Mouse (Mus musculus) midbrain, embryonic 12.5 days (tissue): Measurements from ENCODE around the gene Wnt5b. TPM values are rescaled to one million over a fixed set of nuclear protein-coding genes. Genes with fewer than 3 reads are reported as not detected.

Experiments used
- ATAC-seq: fragments of 200-750 bp; cut with Nextera tagmentation; 2 replicates; pipeline ENCODE4 v1.8.0; 2017; ENCODE audit warnings: low read depth, moderate TSS enrichment, moderate library complexity; ENCODE audit not compliant: low FRiP score
- H3K27ac ChIP-seq: fragments of 300-500 bp; sonication (generic); replicated peaks from 2 replicates; pipeline ENCODE4 v1.5.1; 2016; ENCODE audit warnings: mild to moderate bottlenecking
- H3K27me3 ChIP-seq: fragments of 300-500 bp; sonication (generic); 2 replicates; pipeline ENCODE4 v1.6.1; 2016; ENCODE audit warnings: mild to moderate bottlenecking
- H3K36me3 ChIP-seq: fragments of 300-500 bp; sonication (generic); 2 replicates; pipeline ENCODE4 v1.6.1; 2016
- H3K4me1 ChIP-seq: fragments of 300-500 bp; sonication (generic); 2 replicates; pipeline ENCODE4 v1.6.1; 2016
- H3K4me2 ChIP-seq: fragments of 300-500 bp; sonication (generic); replicated peaks from 2 replicates; pipeline ENCODE4 v1.6.1; 2016; ENCODE audit warnings: mild to moderate bottlenecking, moderate library complexity
- H3K4me3 ChIP-seq: fragments of 300-500 bp; sonication (generic); 2 replicates; pipeline ENCODE4 v1.5.1; 2016; ENCODE audit warnings: mild to moderate bottlenecking
- H3K9ac ChIP-seq: fragments of 300-500 bp; sonication (generic); replicated peaks from 2 replicates; pipeline ENCODE4 v1.6.1; 2016; ENCODE audit warnings: mild to moderate bottlenecking, moderate library complexity
- H3K9me3 ChIP-seq: fragments of 300-500 bp; sonication (generic); 2 replicates; pipeline ENCODE4 v1.6.1; 2016; ENCODE audit warnings: mild to moderate bottlenecking
- WGBS: fragments of 180-500 bp; shearing (Covaris S2); methylation state at CpG from one replicate; pipeline ENCODE4 v1.1.7; 2016; 5-methylcytosine and 5-hydroxymethylcytosine counted together
- polyA plus RNA-seq: library from polyadenylated mRNA; unstranded; fragments of >200 nt; fragmentation: Nextera tagmentation; extraction: Ambion mirVana; gene quantifications from 2 replicates; pipeline ENCODE4 v1.2.1, GENCODE M21; 2016

Wnt5b gene
- polyA plus RNA-seq, 1 experiment from 2014 or later: 10.6 TPM

- H3K36me3 ChIP-seq: 0 out of 2 replicates have a peak, but pooled peaks cover 4% of the 10 kb centered on the region
- H3K27me3 ChIP-seq: no peaks in the 10 kb centered on the region
- no peak overlapping the region for H3K4me3 ChIP-seq
- no peak for ATAC-seq
- no peak overlapping the region for H3K9ac ChIP-seq
- H3K9me3 ChIP-seq: no peaks in the 10 kb centered on the region
- no peak overlapping the region for H3K27ac ChIP-seq
- no peaks in the 10 kb centered on the region for H3K4me1 ChIP-seq
- H3K4me2 ChIP-seq: no peak overlapping the region
- WGBS: 92% methylated on average over 23 of the region's 23 CpGs
Observed at GRCm38 (mm10) chr6:119565451-119566379, 21.6 kb upstream of the Wnt5b start.

DNA sequence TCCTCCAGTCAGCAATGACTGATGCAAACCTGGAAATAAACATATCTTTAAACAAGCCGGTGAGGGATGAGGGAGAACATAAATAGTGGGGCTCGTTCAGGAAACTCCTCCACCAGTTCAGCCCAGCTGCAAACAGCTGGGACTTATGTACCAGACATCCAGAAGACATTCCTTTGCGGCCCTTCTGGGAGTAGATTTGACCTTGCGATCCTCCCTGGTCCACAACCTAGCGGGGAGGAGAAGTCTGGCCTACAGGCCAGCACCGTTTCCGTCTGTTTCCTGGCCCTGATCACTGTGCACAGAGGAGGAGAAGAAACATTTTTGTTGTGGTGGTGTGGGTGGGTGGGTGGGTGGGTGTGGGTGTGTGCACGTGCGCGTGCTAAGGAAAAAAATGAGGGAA is 18.4 kb upstream of the Wnt5b start:
- no peak overlapping the region for H3K27ac ChIP-seq
- H3K27me3 ChIP-seq: no peaks in the 10 kb centered on the region
- no peaks in the 10 kb centered on the region for H3K36me3 ChIP-seq
- 81% methylated on average over 10 of the region's 10 CpGs for WGBS
- H3K4me3 ChIP-seq: no peak overlapping the region
- H3K9ac ChIP-seq: no peak overlapping the region
- H3K4me1 ChIP-seq: no peaks in the 10 kb centered on the region
- H3K9me3 ChIP-seq: no peaks in the 10 kb centered on the region
- ATAC-seq: no peak
- no peak overlapping the region for H3K4me2 ChIP-seq

GRCm38 (mm10) chr6:119558855-119559254 is 14.7 kb upstream of the Wnt5b start:
- H3K4me2 ChIP-seq: no peak overlapping the region

DNA sequence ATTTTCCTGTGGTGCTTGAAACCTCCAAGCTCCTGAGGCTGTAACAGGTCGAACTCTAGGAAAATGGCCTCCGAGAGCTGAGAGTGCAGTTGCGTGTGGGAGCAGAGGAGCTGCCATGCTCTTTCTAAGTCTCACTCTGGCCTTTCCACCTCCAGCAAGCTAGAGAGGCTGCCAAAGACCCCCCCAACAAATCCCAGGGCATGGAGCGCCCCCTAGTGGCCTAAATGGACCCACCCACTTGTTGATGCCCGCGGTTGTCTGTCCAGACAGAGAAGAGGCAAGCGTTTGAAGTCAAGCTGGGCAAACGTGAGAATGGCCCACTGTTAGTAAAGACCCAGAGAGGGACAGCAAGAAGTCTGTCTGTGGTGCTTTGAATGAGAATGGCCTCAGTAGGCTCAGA is 10.3 kb upstream of the Wnt5b start:
- no peak overlapping the region for H3K27ac ChIP-seq
- 69% methylated on average over 8 of the region's 8 CpGs for WGBS
- no peaks in the 10 kb centered on the region for H3K4me1 ChIP-seq
- no peaks in the 10 kb centered on the region for H3K9me3 ChIP-seq
- H3K4me2 ChIP-seq: no peak overlapping the region
- H3K9ac ChIP-seq: no peak overlapping the region
- no peaks in the 10 kb centered on the region for H3K27me3 ChIP-seq
- H3K36me3 ChIP-seq: no peaks in the 10 kb centered on the region
- no peak for ATAC-seq
- no peak overlapping the region for H3K4me3 ChIP-seq

More at GRCm38 (mm10) chr6:119558855-119559254, 14.7 kb upstream of the Wnt5b start:
- no peak overlapping the region for H3K9ac ChIP-seq
- H3K9me3 ChIP-seq: no peaks in the 10 kb centered on the region
- H3K4me3 ChIP-seq: no peak overlapping the region
- no peak overlapping the region for H3K27ac ChIP-seq
- ATAC-seq: no peak
- no peaks in the 10 kb centered on the region for H3K27me3 ChIP-seq
- H3K36me3 ChIP-seq: no peaks in the 10 kb centered on the region
- 79% methylated on average over 7 of the region's 7 CpGs for WGBS
- H3K4me1 ChIP-seq: no peaks in the 10 kb centered on the region

- WGBS: 1% methylated on average over 14 of the region's 14 CpGs
- peaks cover 46% of the 10 kb centered on the region for H3K27me3 ChIP-seq
- H3K4me2 ChIP-seq: peak overlapping the region; percentile 94
- peak overlapping the region; percentile 75 for H3K9ac ChIP-seq
- peaks cover 13% of the 10 kb centered on the region for H3K4me1 ChIP-seq
- peak; percentile 66 for ATAC-seq
- H3K4me3 ChIP-seq: peak overlapping the region; percentile 79
- no peaks in the 10 kb centered on the region for H3K36me3 ChIP-seq
- no peaks in the 10 kb centered on the region; the same call in 1 of the 2 replicates for H3K9me3 ChIP-seq
- no peak overlapping the region for H3K27ac ChIP-seq
Observed at GRCm38 (mm10) chr6:119544518-119544864, 344 bp upstream of the Wnt5b start.

GRCm38 (mm10) chr6:119543456-119543802 is 718 bp downstream of the Wnt5b start:
- Histone ChIP-seq H3K4me3 (peak overlapping the region; percentile 79), H3K36me3 (no peaks in the 10 kb centered on the region), H3K4me1 (peaks cover 13% of the 10 kb centered on the region), H3K9me3 (no peaks in the 10 kb centered on the region; the same call in 1 of the 2 replicates), H3K4me2 (peak overlapping the region; percentile 94), H3K27me3 (peaks cover 46% of the 10 kb centered on the region), H3K9ac (peak overlapping the region; percentile 75), H3K27ac (no peak overlapping the region)
- ATAC-seq: no peak
- WGBS: under 1% methylated on average over 29 of the region's 30 CpGs

- ATAC-seq: no peak
- 83% methylated on average over 12 of the region's 12 CpGs for WGBS
- Histone ChIP-seq H3K9ac (no peak overlapping the region), H3K4me2 (no peak overlapping the region), H3K4me3 (no peak overlapping the region), H3K4me1 (no peaks in the 10 kb centered on the region), H3K36me3 (no peaks in the 10 kb centered on the region), H3K9me3 (no peaks in the 10 kb centered on the region), H3K27me3 (no peaks in the 10 kb centered on the region; the same call in none of the 2 replicates), H3K27ac (no peak overlapping the region)
Observed at GRCm38 (mm10) chr6:119535867-119536266, 8.3 kb downstream of the Wnt5b start.

DNA sequence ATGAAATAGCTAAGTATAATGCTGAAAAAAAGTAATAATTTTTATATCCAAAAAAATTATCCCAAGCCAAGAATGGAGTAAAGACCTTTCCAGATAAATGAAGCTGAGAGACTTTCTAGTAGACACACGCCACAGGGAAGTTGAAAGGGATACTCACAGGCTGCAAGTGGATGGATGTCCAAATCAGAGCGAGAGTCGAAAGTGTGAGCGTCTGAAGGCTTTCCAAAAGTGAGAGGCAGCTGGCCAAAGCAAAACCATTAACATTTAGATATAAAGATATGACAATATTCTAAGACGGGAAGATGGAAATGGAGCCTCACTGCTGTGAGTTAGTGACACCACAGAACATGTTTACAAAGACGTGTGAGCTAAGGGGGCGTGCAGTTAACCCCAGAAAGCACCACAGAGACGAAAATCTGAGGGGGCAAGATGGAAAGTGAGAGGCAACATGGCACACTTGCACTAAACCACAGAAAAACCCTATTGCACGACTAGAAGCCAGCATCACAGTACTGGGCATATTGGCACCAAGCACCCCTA is 10.9 kb downstream of the Wnt5b start:
- no peak overlapping the region for H3K4me3 ChIP-seq
- no peak overlapping the region for H3K27ac ChIP-seq
- no peaks in the 10 kb centered on the region for H3K27me3 ChIP-seq
- H3K9me3 ChIP-seq: no peaks in the 10 kb centered on the region
- H3K36me3 ChIP-seq: no peaks in the 10 kb centered on the region
- no peaks in the 10 kb centered on the region for H3K4me1 ChIP-seq
- WGBS: 93% methylated on average over 9 of the region's 9 CpGs
- H3K9ac ChIP-seq: no peak overlapping the region
- H3K4me2 ChIP-seq: no peak overlapping the region
- no peak for ATAC-seq

- Histone ChIP-seq H3K9me3 (no peaks in the 10 kb centered on the region), H3K4me2 (no peak overlapping the region), H3K27ac (no peak overlapping the region), H3K36me3 (no peaks in the 10 kb centered on the region), H3K4me1 (no peaks in the 10 kb centered on the region), H3K9ac (no peak overlapping the region), H3K4me3 (no peak overlapping the region), H3K27me3 (no peaks in the 10 kb centered on the region)
- ATAC-seq: no peak
- WGBS: 84% methylated on average over 3 of the region's 3 CpGs
Observed at GRCm38 (mm10) chr6:119529659-119530058, 14.5 kb downstream of the Wnt5b start.

- H3K4me3 ChIP-seq: no peak overlapping the region
- peaks cover 19% of the 10 kb centered on the region for H3K4me1 ChIP-seq
- H3K9ac ChIP-seq: no peak overlapping the region
- no peak overlapping the region for H3K27ac ChIP-seq
- WGBS: 76% methylated on average over 5 of the region's 5 CpGs
- ATAC-seq: no peak
- no peaks in the 10 kb centered on the region for H3K27me3 ChIP-seq
- H3K9me3 ChIP-seq: no peaks in the 10 kb centered on the region
- no peak overlapping the region for H3K4me2 ChIP-seq
- no peaks in the 10 kb centered on the region for H3K36me3 ChIP-seq
Observed at GRCm38 (mm10) chr6:119526498-119526897, 17.6 kb downstream of the Wnt5b start.

- ATAC-seq: no peak
- 58% methylated on average over 3 of the region's 3 CpGs for WGBS
- no peak overlapping the region for H3K27ac ChIP-seq
- H3K4me2 ChIP-seq: no peak overlapping the region
- H3K36me3 ChIP-seq: no peaks in the 10 kb centered on the region
- no peaks in the 10 kb centered on the region for H3K27me3 ChIP-seq
- no peak overlapping the region for H3K4me3 ChIP-seq
- peaks cover 19% of the 10 kb centered on the region for H3K4me1 ChIP-seq
- no peaks in the 10 kb centered on the region for H3K9me3 ChIP-seq
- no peak overlapping the region for H3K9ac ChIP-seq
Observed at GRCm38 (mm10) chr6:119521931-119522391, 22.2 kb downstream of the Wnt5b start.

GRCm38 (mm10) chr6:119521482-119521900 is 22.7 kb downstream of the Wnt5b start:
- Histone ChIP-seq H3K4me3 (no peak overlapping the region), H3K36me3 (no peaks in the 10 kb centered on the region), H3K4me1 (peaks cover 19% of the 10 kb centered on the region), H3K27me3 (no peaks in the 10 kb centered on the region), H3K4me2 (no peak overlapping the region), H3K27ac (no peak overlapping the region), H3K9ac (no peak overlapping the region), H3K9me3 (no peaks in the 10 kb centered on the region)
- no peak for ATAC-seq
- 66% methylated on average over 3 of the region's 3 CpGs for WGBS
